Mouse (Mus musculus): ENCODE results near the gene Tfdp2. TPM values are rescaled to one million over a fixed set of nuclear protein-coding genes. Genes with fewer than 3 reads are reported as not detected.

Tfdp2 gene
- polyA plus RNA-seq, 1 experiment from 2014 or later, result 56.9 TPM

DNA sequence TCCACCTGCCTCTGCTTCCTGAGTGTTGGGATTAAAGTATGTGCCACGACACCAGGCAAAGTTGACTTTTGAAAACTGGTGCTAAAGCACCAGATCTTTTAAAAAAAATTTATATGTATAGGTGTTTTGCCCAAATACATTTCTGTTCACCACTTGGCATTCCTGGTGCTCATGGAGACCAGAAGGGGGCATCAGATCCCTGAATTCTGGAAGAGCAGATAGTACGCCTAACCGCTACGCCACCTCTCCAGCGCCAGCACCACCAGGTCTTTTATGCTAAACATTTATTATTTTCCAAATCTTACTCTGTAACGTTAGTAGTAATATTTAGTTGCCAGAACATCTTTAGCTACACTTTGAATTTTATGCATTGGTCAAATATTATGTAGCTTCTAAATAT is 65.9 kb downstream of the Tfdp2 start:
- no peak for ATAC-seq (ENCODE audit: insufficient number of reproducible peaks, insufficient read depth, low FRiP score, low TSS enrichment)
- no peaks in the 10 kb centered on the region for H3K27me3 ChIP-seq
- no peaks in the 10 kb centered on the region for H3K36me3 ChIP-seq
- no peak overlapping the region for H3K9ac ChIP-seq
- H3K4me1 ChIP-seq, result no peaks in the 10 kb centered on the region
- H3K4me3 ChIP-seq, result no peak overlapping the region
- 95% methylated on average over 6 of the region's 6 CpGs for WGBS
- H3K9me3 ChIP-seq, result no peaks in the 10 kb centered on the region
- no peak overlapping the region for H3K4me2 ChIP-seq (replicated peaks)
- no peak overlapping the region for H3K27ac ChIP-seq

- no peak for ATAC-seq (ENCODE audit: insufficient number of reproducible peaks, insufficient read depth, low FRiP score, low TSS enrichment)
Measured at GRCm38 (mm10) chr9:96266793-96267558, 70.9 kb downstream of the Tfdp2 start.

GRCm38 (mm10) chr9:96267559-96267948 is 71.5 kb downstream of the Tfdp2 start:
- ATAC-seq (ENCODE audit: insufficient number of reproducible peaks, insufficient read depth, low FRiP score, low TSS enrichment), result no peak
- Histone ChIP-seq H3K4me3 (no peak overlapping the region), H3K27me3 (no peaks in the 10 kb centered on the region)

More at GRCm38 (mm10) chr9:96266793-96267558, 70.9 kb downstream of the Tfdp2 start:
- Histone ChIP-seq H3K9me3 (no peaks in the 10 kb centered on the region), H3K27me3 (no peaks in the 10 kb centered on the region), H3K4me3 (no peak overlapping the region), H3K4me2 (replicated peaks) (no peak overlapping the region), H3K27ac (no peak overlapping the region), H3K36me3 (no peaks in the 10 kb centered on the region), H3K9ac (no peak overlapping the region), H3K4me1 (no peaks in the 10 kb centered on the region)
- WGBS, result 85% methylated on average over 6 of the region's 6 CpGs

GRCm38 (mm10) chr9:96269726-96270125 is 73.7 kb downstream of the Tfdp2 start:
- no peaks in the 10 kb centered on the region for H3K36me3 ChIP-seq
- no peaks in the 10 kb centered on the region for H3K4me1 ChIP-seq
- no peaks in the 10 kb centered on the region for H3K27me3 ChIP-seq
- 88% methylated on average over 2 of the region's 2 CpGs for WGBS
- H3K4me3 ChIP-seq, result no peak overlapping the region
- H3K27ac ChIP-seq, result no peak overlapping the region
- H3K4me2 ChIP-seq (replicated peaks), result no peak overlapping the region
- ATAC-seq (ENCODE audit: insufficient number of reproducible peaks, insufficient read depth, low FRiP score, low TSS enrichment), result no peak
- no peak overlapping the region for H3K9ac ChIP-seq
- H3K9me3 ChIP-seq, result no peaks in the 10 kb centered on the region

More at GRCm38 (mm10) chr9:96267559-96267948, 71.5 kb downstream of the Tfdp2 start:
- no peak overlapping the region for H3K4me2 ChIP-seq (replicated peaks)
- H3K36me3 ChIP-seq, result no peaks in the 10 kb centered on the region
- H3K9me3 ChIP-seq, result no peaks in the 10 kb centered on the region
- no peak overlapping the region for H3K27ac ChIP-seq
- H3K9ac ChIP-seq, result no peak overlapping the region
- whole genome bisulfite sequencing, result 84% methylated on average over 1 of the region's 1 CpGs
- no peaks in the 10 kb centered on the region for H3K4me1 ChIP-seq

GRCm38 (mm10) chr9:96275543-96275942 is 79.5 kb downstream of the Tfdp2 start:
- no peak overlapping the region for H3K27ac ChIP-seq
- H3K4me3 ChIP-seq, result no peak overlapping the region
- H3K36me3 ChIP-seq, result no peaks in the 10 kb centered on the region; the same call in 1 of the 2 replicates
- ATAC-seq (ENCODE audit: insufficient number of reproducible peaks, insufficient read depth, low FRiP score, low TSS enrichment), result no peak
- no peaks in the 10 kb centered on the region for H3K4me1 ChIP-seq
- no peak overlapping the region for H3K4me2 ChIP-seq (replicated peaks)
- no peaks in the 10 kb centered on the region for H3K27me3 ChIP-seq
- H3K9me3 ChIP-seq, result no peaks in the 10 kb centered on the region
- H3K9ac ChIP-seq, result no peak overlapping the region

GRCm38 (mm10) chr9:96281497-96281896 is 85.4 kb downstream of the Tfdp2 start:
- H3K4me1 ChIP-seq, result no peaks in the 10 kb centered on the region
- no peaks in the 10 kb centered on the region for H3K27me3 ChIP-seq
- no peaks in the 10 kb centered on the region for H3K9me3 ChIP-seq
- 0 out of 2 replicates have a peak, but pooled peaks cover 4% of the 10 kb centered on the region for H3K36me3 ChIP-seq
- H3K4me2 ChIP-seq (replicated peaks), result no peak overlapping the region
- H3K27ac ChIP-seq, result no peak overlapping the region
- no peak overlapping the region for H3K9ac ChIP-seq
- no peak for ATAC-seq (ENCODE audit: insufficient number of reproducible peaks, insufficient read depth, low FRiP score, low TSS enrichment)
- no peak overlapping the region for H3K4me3 ChIP-seq
- WGBS, result 61% methylated on average over 3 of the region's 3 CpGs

DNA sequence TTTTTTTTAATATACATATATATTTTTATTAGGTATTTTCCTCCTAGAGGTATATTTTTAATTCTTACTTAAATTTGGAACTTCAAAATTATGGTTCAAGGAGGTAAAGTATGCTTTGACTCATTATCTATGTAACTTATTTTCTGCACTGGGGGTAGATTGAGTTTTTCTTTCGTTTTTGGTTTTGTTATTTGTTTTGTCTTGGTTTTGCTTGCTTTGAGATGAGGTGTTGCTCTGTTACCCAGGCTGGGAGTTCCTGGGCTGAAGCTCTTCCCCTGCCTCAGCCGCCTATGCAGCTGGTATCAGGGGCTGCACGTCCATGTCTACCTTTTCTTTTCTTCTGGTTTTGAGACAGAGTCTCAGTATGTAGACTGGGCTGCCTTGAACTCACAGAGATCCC is 86.0 kb downstream of the Tfdp2 start:
- Histone ChIP-seq H3K9me3 (no peaks in the 10 kb centered on the region), H3K27ac (no peak overlapping the region), H3K36me3 (peaks cover 6% of the 10 kb centered on the region; the same call in 1 of the 2 replicates), H3K4me3 (no peak overlapping the region), H3K27me3 (no peaks in the 10 kb centered on the region), H3K9ac (no peak overlapping the region), H3K4me1 (no peaks in the 10 kb centered on the region), H3K4me2 (replicated peaks) (no peak overlapping the region)
- 90% methylated on average over 3 of the region's 3 CpGs for WGBS
- no peak for ATAC-seq (ENCODE audit: insufficient number of reproducible peaks, insufficient read depth, low FRiP score, low TSS enrichment)

GRCm38 (mm10) chr9:96284916-96285315 is 88.8 kb downstream of the Tfdp2 start:
- WGBS, result 31% methylated on average over 1 of the region's 1 CpGs
- H3K9ac ChIP-seq, result no peak overlapping the region

DNA sequence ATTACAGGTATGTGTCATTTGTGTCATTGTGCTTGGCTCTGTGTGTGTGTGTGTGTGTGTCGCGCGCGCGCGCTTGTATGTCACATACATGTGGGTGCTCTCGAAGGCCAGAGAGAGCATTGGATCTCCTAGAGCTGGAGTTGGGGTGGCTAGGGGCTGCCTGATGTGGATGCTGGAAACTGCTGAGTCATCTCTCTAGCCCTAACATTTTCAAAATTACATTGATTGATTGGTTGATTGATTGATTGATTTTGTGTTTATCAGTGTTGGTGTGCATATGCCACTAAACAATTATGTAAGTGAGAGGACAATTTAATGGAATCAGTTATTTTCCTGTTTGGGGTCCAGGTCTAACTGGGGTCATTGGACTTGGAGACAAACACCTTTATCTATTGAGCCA is 96.1 kb downstream of the Tfdp2 start:
- H3K9me3 ChIP-seq, result no peaks in the 10 kb centered on the region
- ATAC-seq (ENCODE audit: insufficient number of reproducible peaks, insufficient read depth, low FRiP score, low TSS enrichment), result no peak
- no peak overlapping the region for H3K4me2 ChIP-seq (replicated peaks)
- no peak overlapping the region for H3K4me3 ChIP-seq
- peaks cover 49% of the 10 kb centered on the region for H3K36me3 ChIP-seq
- no peak overlapping the region for H3K27ac ChIP-seq
- 97% methylated on average over 7 of the region's 7 CpGs for WGBS
- H3K9ac ChIP-seq, result no peak overlapping the region
- no peaks in the 10 kb centered on the region for H3K4me1 ChIP-seq
- H3K27me3 ChIP-seq, result no peaks in the 10 kb centered on the region

More at GRCm38 (mm10) chr9:96284916-96285315, 88.8 kb downstream of the Tfdp2 start:
- Histone ChIP-seq H3K9me3 (no peaks in the 10 kb centered on the region), H3K27ac (no peak overlapping the region), H3K27me3 (no peaks in the 10 kb centered on the region), H3K36me3 (peaks cover 25% of the 10 kb centered on the region), H3K4me1 (no peaks in the 10 kb centered on the region), H3K4me3 (no peak overlapping the region), H3K4me2 (replicated peaks) (no peak overlapping the region)
- ATAC-seq (ENCODE audit: insufficient number of reproducible peaks, insufficient read depth, low FRiP score, low TSS enrichment), result no peak

DNA sequence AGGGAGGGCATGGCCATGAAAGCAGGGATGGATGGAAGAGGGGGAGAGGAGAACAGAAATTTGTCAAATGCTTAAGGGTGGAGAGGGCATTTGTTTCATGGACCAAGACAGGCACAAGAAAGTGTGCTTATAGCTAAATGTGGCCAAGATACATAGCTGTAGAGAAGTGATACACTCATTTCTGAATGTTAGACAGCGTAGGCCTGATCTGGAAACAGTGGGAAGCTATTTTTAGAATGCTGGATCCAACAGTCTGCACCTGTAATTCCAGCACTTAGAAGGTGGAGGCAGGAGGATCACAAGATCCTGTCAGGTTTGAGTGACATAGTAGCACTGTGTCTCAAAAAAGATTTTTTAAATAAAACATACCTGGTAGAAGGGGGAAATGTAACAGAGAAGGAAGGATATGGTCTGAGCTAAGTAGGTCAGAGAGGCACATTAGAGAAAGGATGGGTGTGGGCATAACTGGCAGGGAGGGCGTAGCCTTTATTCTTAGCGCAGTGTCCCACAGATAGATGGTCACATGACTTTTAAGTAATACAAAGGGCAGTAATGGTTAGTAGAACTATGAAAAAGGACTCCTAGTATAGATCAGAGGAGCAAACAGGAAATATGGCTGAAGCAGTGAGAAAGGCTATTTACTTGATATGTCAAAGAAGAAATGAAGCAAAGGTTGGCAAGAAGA is 103.4 kb downstream of the Tfdp2 start:
- H3K36me3 ChIP-seq, result peaks cover 55% of the 10 kb centered on the region
- 96% methylated on average over 3 of the region's 3 CpGs for WGBS

DNA sequence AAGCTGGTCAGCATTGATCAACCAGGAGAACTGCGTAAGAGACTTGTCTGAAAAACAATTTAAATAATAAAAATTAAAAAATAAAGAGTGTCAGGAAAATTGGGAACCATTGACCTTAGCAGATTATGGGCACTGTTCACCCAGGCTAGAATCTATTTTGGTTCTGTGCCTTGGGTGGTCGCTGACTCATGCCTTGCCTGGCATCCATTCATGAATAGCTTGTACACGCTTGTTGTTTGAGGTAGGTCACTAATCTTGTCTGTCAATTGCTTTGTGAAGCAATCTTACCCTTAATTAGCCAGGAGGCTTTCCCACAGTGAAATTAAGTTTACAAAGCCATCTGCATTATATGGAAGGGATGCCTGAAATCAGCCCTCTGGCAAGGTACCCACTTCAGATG is 112.7 kb downstream of the Tfdp2 start:
- Histone ChIP-seq H3K4me3 (no peak overlapping the region), H3K27me3 (no peaks in the 10 kb centered on the region), H3K9ac (no peak overlapping the region), H3K27ac (no peak overlapping the region), H3K36me3 (peaks cover 61% of the 10 kb centered on the region), H3K4me2 (replicated peaks) (no peak overlapping the region), H3K9me3 (no peaks in the 10 kb centered on the region), H3K4me1 (no peaks in the 10 kb centered on the region)
- WGBS, result 83% methylated on average over 3 of the region's 3 CpGs
- no peak for ATAC-seq (ENCODE audit: insufficient number of reproducible peaks, insufficient read depth, low FRiP score, low TSS enrichment)

More for the DNA sequence above, 103.4 kb downstream of the Tfdp2 start:
- no peak overlapping the region for H3K27ac ChIP-seq
- no peaks in the 10 kb centered on the region for H3K9me3 ChIP-seq
- H3K4me1 ChIP-seq, result no peaks in the 10 kb centered on the region
- ATAC-seq (ENCODE audit: insufficient number of reproducible peaks, insufficient read depth, low FRiP score, low TSS enrichment), result no peak
- H3K9ac ChIP-seq, result no peak overlapping the region
- no peaks in the 10 kb centered on the region for H3K27me3 ChIP-seq
- H3K4me3 ChIP-seq, result no peak overlapping the region
- H3K4me2 ChIP-seq (replicated peaks), result no peak overlapping the region

- Histone ChIP-seq H3K4me2 (replicated peaks) (no peak overlapping the region), H3K27me3 (no peaks in the 10 kb centered on the region), H3K9me3 (no peaks in the 10 kb centered on the region), H3K27ac (no peak overlapping the region), H3K4me1 (no peaks in the 10 kb centered on the region), H3K9ac (no peak overlapping the region), H3K36me3 (peaks cover 63% of the 10 kb centered on the region), H3K4me3 (no peak overlapping the region)
- WGBS, result 95% methylated on average over 3 of the region's 3 CpGs
- no peak for ATAC-seq (ENCODE audit: insufficient number of reproducible peaks, insufficient read depth, low FRiP score, low TSS enrichment)
Measured at GRCm38 (mm10) chr9:96312074-96312473, 116.0 kb downstream of the Tfdp2 start.

Measured in embryonic facial prominence, embryonic 12.5 days (tissue).